Mouse (Mus musculus): ENCODE results near the gene Nol9. TPM values are rescaled to one million over a fixed set of nuclear protein-coding genes. Genes with fewer than 3 reads are reported as not detected.

Nol9 gene
- polyA plus RNA-seq, 1 experiment from 2014 or later = 32.8 TPM

GRCm38 (mm10) chr4:152110689-152111088 is 71.6 kb downstream of the Nol9 start:
- H3K27me3 ChIP-seq (ENCODE audit: control insufficient read depth, insufficient read depth, low read length) = peaks cover 19% of the 10 kb centered on the region
- no peak overlapping the region for H3K4me3 ChIP-seq (ENCODE audit: low read depth, low read length)
- 86% methylated on average over 4 of the region's 4 CpGs for WGBS
- DNase-seq (ENCODE audit: low spot score) = no peak
- H3K4me2 ChIP-seq (ENCODE audit: low read depth) = no peak overlapping the region
- peaks cover 18% of the 10 kb centered on the region for H3K4me1 ChIP-seq (ENCODE audit: control insufficient read depth, insufficient read depth, low read length)
- no peak overlapping the region for H3K27ac ChIP-seq (ENCODE audit: low read depth, low read length)
- no peak for ATAC-seq (ENCODE audit: insufficient read depth, low FRiP score, low TSS enrichment)
- no peaks in the 10 kb centered on the region for H3K9me3 ChIP-seq (ENCODE audit: control insufficient read depth, low read length)
- H3K36me3 ChIP-seq (ENCODE audit: control insufficient read depth, insufficient read depth, low read length) = peaks cover 5% of the 10 kb centered on the region
- H3K9ac ChIP-seq (ENCODE audit: low read length) = no peak overlapping the region

Other genes with a start within 250 kb of the Nol9 start
- 131 and 134 TPM in 2 replicates for gene Camta1, start 177.4 kb upstream of the Nol9 start, polyA plus RNA-seq (2014; fragmentation: Nextera tagmentation; extraction: Ambion mirVana)
- 80.6 and 91.3 TPM in 2 replicates for gene Dnajc11, start 105.6 kb upstream of the Nol9 start, polyA plus RNA-seq (2014; fragmentation: Nextera tagmentation; extraction: Ambion mirVana)
- 17.4 and 20.3 TPM in 2 replicates for gene Thap3, start 50.3 kb upstream of the Nol9 start, polyA plus RNA-seq (2014; fragmentation: Nextera tagmentation; extraction: Ambion mirVana)
- 27.6 and 28.8 TPM in 2 replicates for gene Phf13, start 43.1 kb upstream of the Nol9 start, polyA plus RNA-seq (2014; fragmentation: Nextera tagmentation; extraction: Ambion mirVana)
- gene Klhl21, start 30.5 kb upstream of the Nol9 start, polyA plus RNA-seq (2014; fragmentation: Nextera tagmentation; extraction: Ambion mirVana) = 4.0 and 4.6 TPM in 2 replicates
- 17.4 and 23.8 TPM in 2 replicates for gene Zbtb48, start 11.7 kb upstream of the Nol9 start, polyA plus RNA-seq (2014; fragmentation: Nextera tagmentation; extraction: Ambion mirVana)
- gene Tas1r1, start 753 bp upstream of the Nol9 start, polyA plus RNA-seq (2014; fragmentation: Nextera tagmentation; extraction: Ambion mirVana) = 0.38 and 0.66 TPM in 2 replicates
- gene Plekhg5, start 33.2 kb downstream of the Nol9 start, polyA plus RNA-seq (2014; fragmentation: Nextera tagmentation; extraction: Ambion mirVana) = 7.2 and 7.3 TPM in 2 replicates
- gene Tnfrsf25, start 76.6 kb downstream of the Nol9 start, polyA plus RNA-seq (2014; fragmentation: Nextera tagmentation; extraction: Ambion mirVana) = 0.42 and 0.62 TPM in 2 replicates
- gene Espn, start 113.0 kb downstream of the Nol9 start, polyA plus RNA-seq (2014; fragmentation: Nextera tagmentation; extraction: Ambion mirVana) = 0.48 and 1.1 TPM in 2 replicates
- 2.9 and 3.5 TPM in 2 replicates for gene Hes2, start 119.5 kb downstream of the Nol9 start, polyA plus RNA-seq (2014; fragmentation: Nextera tagmentation; extraction: Ambion mirVana)
- gene Acot7, start 138.8 kb downstream of the Nol9 start, polyA plus RNA-seq (2014; fragmentation: Nextera tagmentation; extraction: Ambion mirVana) = 159 and 173 TPM in 2 replicates
- 8.3 and 8.9 TPM in 2 replicates for gene Gpr153, start 234.9 kb downstream of the Nol9 start, polyA plus RNA-seq (2014; fragmentation: Nextera tagmentation; extraction: Ambion mirVana)

Data from neural tube, embryonic 11.5 days (tissue).